Mouse (Mus musculus): ENCODE data around the gene Kmt2c.

GRCm38 (mm10) chr5:25368420-25368819, 130.2 kb downstream of the Kmt2c start:
- TF ChIP-seq POLR2A (IDR thresholded peaks at IDR 0.05; ENCODE audit: borderline replicate concordance, control insufficient read depth, low read depth, low read length) (no peak), CTCF (IDR thresholded peaks at IDR 0.05; ENCODE audit: control insufficient read depth, insufficient read depth, low read length) (no peak)
